10 mouse cellular contexts compared by ENCODE assay signal in genomic region chr1:51529653-51530052, GRCm38 (mm10). TPM values are rescaled to one million over a fixed set of nuclear protein-coding genes. Genes with fewer than 3 reads are reported as not detected.
DNase-seq lines count a peak whose midpoint lies in the region; ATAC-seq and TF ChIP-seq lines count a peak whose summit lies in the region.
"Had no signal": no experiment of that assay in that cellular context is flagged by ENCODE, and none has a peak within 500 bp of the region (broad histone marks: within the 10 kb centered on the region; RNA-seq: fewer than 3 reads in every experiment).

No protein-coding gene starts in this region.

- H3K4me1 ChIP-seq in heart, embryonic 15.5 days (replicated peaks) = peaks cover 15% of the 10 kb centered on the region
- H3K4me1 ChIP-seq in bone marrow macrophage, adult 2 months (ENCODE audit: control insufficient read depth, insufficient read depth, low read length) = peaks cover 31% of the 10 kb centered on the region
- no peaks in the 10 kb centered on the region for H3K4me1 ChIP-seq in forebrain, embryonic 11.5 days (replicated peaks; ENCODE audit: control insufficient read depth, insufficient read depth, low read length)
- no peaks in the 10 kb centered on the region for H3K4me1 ChIP-seq in midbrain, postnatal 0 days (ENCODE audit: insufficient read depth, low read length)
- H3K4me1 ChIP-seq: intestine, embryonic 15.5 days had no signal

- no peak for DNase-seq in heart, postnatal 10 days
- peak; percentile 32 for DNase-seq in 3T3-L1 (ENCODE audit: low read depth, low spot score)
- peak; percentile 61 for DNase-seq in lung, postnatal 36 days
- DNase-seq in forebrain, embryonic 11.5 days (ENCODE audit: low spot score) = no peak
- DNase-seq in midbrain, postnatal 0 days (ENCODE audit: low spot score) = no peak
- no peak for DNase-seq in cerebellum, postnatal 10 days

- no peaks in the 10 kb centered on the region for H3K27me3 ChIP-seq in heart, embryonic 15.5 days
- no peaks in the 10 kb centered on the region for H3K27me3 ChIP-seq in forebrain, embryonic 11.5 days (ENCODE audit: control insufficient read depth, insufficient read depth, low read length)
- no peaks in the 10 kb centered on the region for H3K27me3 ChIP-seq in midbrain, postnatal 0 days (ENCODE audit: insufficient read depth, low read length)
- H3K27me3 ChIP-seq: intestine, embryonic 15.5 days had no signal

- H3K27ac ChIP-seq in heart, embryonic 15.5 days = peak overlapping the region; percentile 31
- peak overlapping the region; percentile 76 for H3K27ac ChIP-seq in bone marrow macrophage, adult 2 months (ENCODE audit: insufficient read depth, low read depth, low read length)
- no peak overlapping the region for H3K27ac ChIP-seq in forebrain, embryonic 11.5 days (ENCODE audit: low read depth, low read length)
- no peak overlapping the region for H3K27ac ChIP-seq in midbrain, postnatal 0 days (ENCODE audit: low read depth, low read length)
- H3K27ac ChIP-seq: intestine, embryonic 15.5 days had no signal

- H3K9ac ChIP-seq in heart, embryonic 15.5 days = no peak overlapping the region
- no peak overlapping the region for H3K9ac ChIP-seq in forebrain, embryonic 11.5 days (ENCODE audit: low read length)
- no peak overlapping the region for H3K9ac ChIP-seq in midbrain, postnatal 0 days (replicated peaks; ENCODE audit: low read length, poor library complexity, severe bottlenecking)
- H3K9ac ChIP-seq: intestine, embryonic 15.5 days had no signal

- intact Hi-C loops in heart, postnatal 10 days (cut with DNase I) = loop anchor here (5.0 kb wide), 1 partner anchor 52 kb away; the partner anchor contains the start of gene Nabp1

- no peak overlapping the region for H3K4me2 ChIP-seq in heart, embryonic 15.5 days
- H3K4me2 ChIP-seq in forebrain, embryonic 11.5 days (ENCODE audit: low read depth, low read length, severe bottlenecking) = no peak overlapping the region
- H3K4me2 ChIP-seq in midbrain, postnatal 0 days (ENCODE audit: low read depth, low read length, poor library complexity, severe bottlenecking) = no peak overlapping the region
- H3K4me2 ChIP-seq: intestine, embryonic 15.5 days had no signal

- no peaks in the 10 kb centered on the region for H3K36me3 ChIP-seq in heart, embryonic 15.5 days
- H3K36me3 ChIP-seq in forebrain, embryonic 11.5 days (ENCODE audit: control insufficient read depth, insufficient read depth, low read length) = no peaks in the 10 kb centered on the region
- no peaks in the 10 kb centered on the region for H3K36me3 ChIP-seq in midbrain, postnatal 0 days (ENCODE audit: insufficient read depth, low read length)
- H3K36me3 ChIP-seq: intestine, embryonic 15.5 days had no signal

- no peaks in the 10 kb centered on the region for H3K9me3 ChIP-seq in heart, embryonic 15.5 days (replicated peaks)
- H3K9me3 ChIP-seq in forebrain, embryonic 11.5 days (ENCODE audit: control insufficient read depth, low read length) = no peaks in the 10 kb centered on the region
- H3K9me3 ChIP-seq in midbrain, postnatal 0 days (ENCODE audit: low read length) = no peaks in the 10 kb centered on the region
- H3K9me3 ChIP-seq: intestine, embryonic 15.5 days had no signal

- no peak for TF ChIP-seq POLR2A in bone marrow macrophage, adult 2 months (IDR thresholded peaks at IDR 0.05; ENCODE audit: borderline replicate concordance, low read depth, low read length)

- TF ChIP-seq CTCF in bone marrow macrophage, adult 2 months (IDR thresholded peaks at IDR 0.05; ENCODE audit: low read depth, low read length) = no peak
- TF ChIP-seq CTCF in midbrain, postnatal 0 days (IDR thresholded peaks at IDR 0.05) = no peak

- H3K4me3 ChIP-seq in heart, embryonic 15.5 days = no peak overlapping the region
- no peak overlapping the region for H3K4me3 ChIP-seq in bone marrow macrophage, adult 2 months (ENCODE audit: insufficient read depth, low read length)
- H3K4me3 ChIP-seq in forebrain, embryonic 11.5 days (ENCODE audit: low read depth, low read length) = no peak overlapping the region
- no peak overlapping the region for H3K4me3 ChIP-seq in midbrain, postnatal 0 days (ENCODE audit: low read depth, low read length)
- H3K4me3 ChIP-seq: intestine, embryonic 15.5 days had no signal

- 51% methylated on average over 5 of the region's 5 CpGs for WGBS in heart, embryonic 15.5 days
- WGBS in forebrain, embryonic 11.5 days = 78% methylated on average over 5 of the region's 5 CpGs
- WGBS in midbrain, postnatal 0 days = 74% methylated on average over 5 of the region's 5 CpGs

- no peak for ATAC-seq in heart, embryonic 15.5 days (replicated peaks; ENCODE audit: insufficient number of reproducible peaks, insufficient read depth, low FRiP score, low read depth)
- no peak for ATAC-seq in forebrain, embryonic 11.5 days (replicated peaks; ENCODE audit: low FRiP score)
- ATAC-seq in midbrain, postnatal 0 days (ENCODE audit: low FRiP score) = no peak
- ATAC-seq: forebrain, embryonic 16.5 days had no signal

RNA-seq across cellular contexts. Expression of gene Nabp1, which starts 51.4 kb away (rescaled TPM):
- 19.2 and 21.8 TPM in 2 replicates for polyA plus RNA-seq in heart, embryonic 15.5 days (2015; fragmentation: Nextera tagmentation; extraction: Ambion mirVana)
- 10 to 100 TPM; 33.1 to 36.1 TPM for total RNA-seq in heart, postnatal 10 days (2021)
- polyA plus RNA-seq in bone marrow macrophage, adult 2 months (2012; ENCODE audit: insufficient read depth, insufficient read length, missing spikeins) = 42.4 and 46.7 TPM in 2 replicates
- polyA plus RNA-seq in forebrain, embryonic 11.5 days (2014; fragmentation: Nextera tagmentation; extraction: Ambion mirVana) = 5.5 and 8.2 TPM in 2 replicates
- 3.5 and 6.1 TPM in 2 replicates for total RNA-seq in midbrain, postnatal 0 days (2014; rRNA removed)
- 4.1 and 4.3 TPM in 2 replicates for polyA plus RNA-seq in midbrain, postnatal 0 days (2015; fragmentation: Nextera tagmentation; extraction: Ambion mirVana)

Comparison
In these comparisons a context has a peak if more than half of its experiments do, and no peak if none do; other contexts are left out.
1. H3K27ac ChIP-seq: peak in heart, embryonic 15.5 days (single experiment) and bone marrow macrophage, adult 2 months (single experiment); none in forebrain, embryonic 11.5 days (single experiment) and midbrain, postnatal 0 days (single experiment).
2. DNase-seq: peak in 3T3-L1 (single experiment) and lung, postnatal 36 days (single experiment); none in heart, postnatal 10 days (0 of 2), forebrain, embryonic 11.5 days (single experiment), midbrain, postnatal 0 days (single experiment) and cerebellum, postnatal 10 days (0 of 2).